ENCODE assay signal across 8 mouse cellular contexts in genomic region chr6:39118456-39118881, GRCm38 (mm10). TPM values are rescaled to one million over a fixed set of nuclear protein-coding genes. Genes with fewer than 3 reads are reported as not detected.
A peak's percentile ranks its signal among the peaks of the same experiment; 100 is the strongest.
DNase-seq lines count a peak whose midpoint lies in the region; ATAC-seq and TF ChIP-seq lines count a peak whose summit lies in the region.

No protein-coding gene starts in this region.

- H3K36me3 ChIP-seq in lung, embryonic 14.5 days (ENCODE audit: insufficient read depth) = no peaks in the 10 kb centered on the region
- H3K36me3 ChIP-seq in limb, embryonic 11.5 days (ENCODE audit: control insufficient read depth, insufficient read depth, low read length) = no peaks in the 10 kb centered on the region
- H3K36me3 ChIP-seq in neural tube, embryonic 12.5 days = no peaks in the 10 kb centered on the region

- peak; percentile 33 for ATAC-seq in lung, embryonic 14.5 days (ENCODE audit: insufficient read depth)
- no peak for ATAC-seq in limb, embryonic 11.5 days (ENCODE audit: insufficient number of reproducible peaks, low FRiP score, low TSS enrichment, low read depth)
- peak; percentile 46 for ATAC-seq in neural tube, embryonic 12.5 days (ENCODE audit: low FRiP score, low read depth)

- peak overlapping the region; percentile 76 for H3K4me2 ChIP-seq in lung, embryonic 14.5 days
- H3K4me2 ChIP-seq in limb, embryonic 11.5 days (ENCODE audit: low read depth, severe bottlenecking) = peak overlapping the region; percentile 49
- H3K4me2 ChIP-seq in neural tube, embryonic 12.5 days (replicated peaks) = peak overlapping the region; percentile 73

- peak overlapping the region; percentile 80 for H3K4me3 ChIP-seq in lung, embryonic 14.5 days (ENCODE audit: low read depth, low read length)
- H3K4me3 ChIP-seq in limb, embryonic 11.5 days (ENCODE audit: low read depth, low read length) = peak overlapping the region; percentile 43
- peak overlapping the region; percentile 67 for H3K4me3 ChIP-seq in neural tube, embryonic 12.5 days

- TF ChIP-seq CTCF in lung, embryonic 14.5 days (IDR thresholded peaks at IDR 0.05; ENCODE audit: low read depth) = no peak

- H3K9ac ChIP-seq in lung, embryonic 14.5 days = peak overlapping the region; percentile 73
- peak overlapping the region; percentile 35 for H3K9ac ChIP-seq in limb, embryonic 11.5 days (ENCODE audit: low read length)
- H3K9ac ChIP-seq in neural tube, embryonic 12.5 days = peak overlapping the region; percentile 62

- H3K27me3 ChIP-seq in lung, embryonic 14.5 days (ENCODE audit: insufficient read depth, low read length) = peaks cover 34% of the 10 kb centered on the region
- H3K27me3 ChIP-seq in limb, embryonic 11.5 days (ENCODE audit: control insufficient read depth, insufficient read depth, low read length) = peaks cover 27% of the 10 kb centered on the region
- peaks cover 32% of the 10 kb centered on the region for H3K27me3 ChIP-seq in neural tube, embryonic 12.5 days (replicated peaks)

- no peak overlapping the region for H3K27ac ChIP-seq in lung, embryonic 14.5 days (ENCODE audit: low read depth)
- no peak overlapping the region for H3K27ac ChIP-seq in limb, embryonic 11.5 days (replicated peaks; ENCODE audit: low read depth, low read length)
- H3K27ac ChIP-seq in neural tube, embryonic 12.5 days = no peak overlapping the region

- H3K9me3 ChIP-seq in lung, embryonic 14.5 days (ENCODE audit: low read depth, low read length) = peaks cover 8% of the 10 kb centered on the region; the same call in 1 of the 2 replicates
- H3K9me3 ChIP-seq in limb, embryonic 11.5 days (ENCODE audit: control insufficient read depth, low read length) = peaks cover 6% of the 10 kb centered on the region; the same call in 1 of the 2 replicates
- peaks cover 4% of the 10 kb centered on the region; the same call in 1 of the 2 replicates for H3K9me3 ChIP-seq in neural tube, embryonic 12.5 days

- no peaks in the 10 kb centered on the region for H3K4me1 ChIP-seq in lung, embryonic 14.5 days (ENCODE audit: insufficient read depth)
- no peaks in the 10 kb centered on the region for H3K4me1 ChIP-seq in limb, embryonic 11.5 days (ENCODE audit: control insufficient read depth, insufficient read depth, low read length)
- H3K4me1 ChIP-seq in neural tube, embryonic 12.5 days = no peaks in the 10 kb centered on the region; the same call in 1 of the 2 replicates

- DNase-seq in lung, embryonic 14.5 days = no peak
- no peak for DNase-seq in lung, postnatal 14 days
- DNase-seq in cerebellum, postnatal 10 days = peak; percentile 67 to 78
- DNase-seq in gastrocnemius, postnatal 4 days (ENCODE audit: low spot score in 2 of 2) = peak; percentile 56 to 62
- DNase-seq in limb, embryonic 11.5 days (ENCODE audit: low spot score) = peak; percentile 63
- no peak for DNase-seq in layer of hippocampus, adult 8-10 months (ENCODE audit: low spot score in 2 of 2)
- DNase-seq in right cerebral cortex, postnatal 36 days (ENCODE audit: low spot score in 2 of 2) = no peak

- 12% methylated on average over 49 of the region's 49 CpGs for WGBS in lung, embryonic 14.5 days
- 10% methylated on average over 49 of the region's 49 CpGs for WGBS in limb, embryonic 11.5 days
- WGBS in neural tube, embryonic 12.5 days = 11% methylated on average over 49 of the region's 49 CpGs

RNA-seq across cellular contexts. Expression of gene Parp12, which starts 0.3 kb away (rescaled TPM):
- polyA plus RNA-seq in lung, embryonic 14.5 days (2014; fragmentation: Nextera tagmentation; extraction: Ambion mirVana) = 7.4 and 9.8 TPM in 2 replicates
- total RNA-seq in gastrocnemius, postnatal 4 days (2021) = 1 to 10 TPM; 7.7 to 8.1 TPM
- 2.1 and 3.3 TPM in 2 replicates for polyA plus RNA-seq in limb, embryonic 11.5 days (2014; fragmentation: Nextera tagmentation; extraction: Ambion mirVana)
- 4.0 and 4.8 TPM in 2 replicates for polyA plus RNA-seq in neural tube, embryonic 12.5 days (2016; fragmentation: Nextera tagmentation; extraction: Ambion mirVana)
- 10 to 100 TPM in 2 of 4 experiments, 1 to 10 TPM in 2; 6.1 to 11.6 (median 8.3) TPM for total RNA-seq in layer of hippocampus, adult 8-10 months (2022)

Comparison
In these comparisons a context has a peak if more than half of its experiments do, and no peak if none do; other contexts are left out.
1. DNase-seq: peak in cerebellum, postnatal 10 days (2 of 2), gastrocnemius, postnatal 4 days (2 of 2) and limb, embryonic 11.5 days (single experiment); none in lung, embryonic 14.5 days (single experiment), lung, postnatal 14 days (single experiment), layer of hippocampus, adult 8-10 months (0 of 2) and right cerebral cortex, postnatal 36 days (0 of 2).
2. Peak in every context shown above with its lines, with median percentiles within 50 percentile points of each other: H3K4me2 ChIP-seq, H3K4me3 ChIP-seq and H3K9ac ChIP-seq.